Mouse (Mus musculus): ENCODE measurements around the gene Rnf38.

The Rnf38 gene

GRCm38 (mm10) chr4:44115046-44115445 is 118.5 kb downstream of the Rnf38 start:
- no peak for DNase-seq (ENCODE audit: low spot score)

GRCm38 (mm10) chr4:44113393-44114138 is 120.0 kb downstream of the Rnf38 start:
- no peak for DNase-seq (ENCODE audit: low spot score)

- peak; percentile 8 for DNase-seq (ENCODE audit: low spot score)
Observed at GRCm38 (mm10) chr4:44112741-44113140, 120.8 kb downstream of the Rnf38 start.

- no peak for DNase-seq (ENCODE audit: low spot score)
Observed at GRCm38 (mm10) chr4:44110771-44111170, 122.8 kb downstream of the Rnf38 start.

GRCm38 (mm10) chr4:44108297-44108696 is 125.3 kb downstream of the Rnf38 start:
- no peak for DNase-seq (ENCODE audit: low spot score)

- DNase-seq (ENCODE audit: low spot score): peak; percentile 32
Observed at GRCm38 (mm10) chr4:44107339-44107738, 126.2 kb downstream of the Rnf38 start.

GRCm38 (mm10) chr4:44106297-44106821 is 127.2 kb downstream of the Rnf38 start:
- no peak for DNase-seq (ENCODE audit: low spot score)

- no peak for DNase-seq (ENCODE audit: low spot score)
Observed at GRCm38 (mm10) chr4:44104195-44104917, 129.2 kb downstream of the Rnf38 start.

GRCm38 (mm10) chr4:44103620-44104019 is 130.0 kb downstream of the Rnf38 start:
- DNase-seq (ENCODE audit: low spot score): no peak

- DNase-seq (ENCODE audit: low spot score): no peak
Observed at GRCm38 (mm10) chr4:44097576-44098335, 135.8 kb downstream of the Rnf38 start.

- DNase-seq (ENCODE audit: low spot score): no peak
Observed at GRCm38 (mm10) chr4:44094475-44094874, 139.1 kb downstream of the Rnf38 start.

GRCm38 (mm10) chr4:44092359-44092758 is 141.2 kb downstream of the Rnf38 start:
- DNase-seq (ENCODE audit: low spot score): no peak

- DNase-seq (ENCODE audit: low spot score): no peak
Observed at GRCm38 (mm10) chr4:44085566-44085965, 148.0 kb downstream of the Rnf38 start.

GRCm38 (mm10) chr4:44084602-44085325 is 148.8 kb downstream of the Rnf38 start:
- DNase-seq (ENCODE audit: low spot score): no peak

- DNase-seq (ENCODE audit: low spot score): no peak
Observed at GRCm38 (mm10) chr4:44083945-44084344, 149.6 kb downstream of the Rnf38 start, which contains the start of gene Gne. TSS of gene Gne (minus strand) at chr4:44084177.

GRCm38 (mm10) chr4:44078358-44078933 is 155.1 kb downstream of the Rnf38 start:
- no peak for DNase-seq (ENCODE audit: low spot score)
